Mouse (Mus musculus): ENCODE data around the gene Wee2. TPM values are rescaled to one million over a fixed set of nuclear protein-coding genes. Genes with fewer than 3 reads are reported as not detected.

The Wee2 gene
- polyA plus RNA-seq, 1 experiment from 2014 or later: 0.09 TPM

- Histone ChIP-seq H3K27ac (ENCODE audit: low read depth, low read length) (no peak overlapping the region), H3K4me2 (replicated peaks; ENCODE audit: low read depth, low read length) (no peak overlapping the region), H3K9me3 (ENCODE audit: control insufficient read depth, low read length) (no peaks in the 10 kb centered on the region), H3K9ac (ENCODE audit: low read depth, low read length) (no peak overlapping the region), H3K4me3 (ENCODE audit: low read length) (no peak overlapping the region), H3K27me3 (ENCODE audit: control insufficient read depth, insufficient read depth, low read length) (no peaks in the 10 kb centered on the region), H3K4me1 (ENCODE audit: control insufficient read depth, insufficient read depth, low read length) (no peaks in the 10 kb centered on the region), H3K36me3 (ENCODE audit: control insufficient read depth, insufficient read depth, low read length) (peaks cover 61% of the 10 kb centered on the region)
- ATAC-seq (ENCODE audit: low FRiP score, low TSS enrichment): no peak
- WGBS: 92% methylated on average over 5 of the region's 5 CpGs
These were observed 43.4 kb downstream of the Wee2 start for GRCm38 (mm10) chr6:40482318-40482717.

- Histone ChIP-seq H3K9ac (ENCODE audit: low read depth, low read length) (no peak within 1 kb of the TSS), H3K4me3 (ENCODE audit: low read length) (no peak within 1 kb of the TSS), H3K27me3 (ENCODE audit: control insufficient read depth, insufficient read depth, low read length) (no peaks in the 10 kb centered on the region), H3K27ac (ENCODE audit: low read depth, low read length) (no peak within 1 kb of the TSS), H3K9me3 (ENCODE audit: control insufficient read depth, low read length) (no peaks in the 10 kb centered on the region), H3K4me2 (replicated peaks; ENCODE audit: low read depth, low read length) (no peak within 1 kb of the TSS), H3K36me3 (ENCODE audit: control insufficient read depth, insufficient read depth, low read length) (peaks cover 3% of the 10 kb centered on the region; the same call in 1 of the 2 replicates), H3K4me1 (ENCODE audit: control insufficient read depth, insufficient read depth, low read length) (no peaks in the 10 kb centered on the region)
- ATAC-seq (ENCODE audit: low FRiP score, low TSS enrichment): no peak
These were observed 52.0 kb downstream of the Wee2 start, which contains the start of gene Tas2r137 for GRCm38 (mm10) chr6:40490933-40491332. Gene Tas2r137 (plus strand): TSS chr6:40491233.

GRCm38 (mm10) chr6:40493229-40493628 lies 54.3 kb downstream of the Wee2 start, which contains the start of gene Tas2r108:
Gene Tas2r108 (plus strand): TSS chr6:40493529.
- no peak within 1 kb of the TSS for H3K4me2 ChIP-seq (replicated peaks; ENCODE audit: low read depth, low read length)
- no peaks in the 10 kb centered on the region for H3K36me3 ChIP-seq (ENCODE audit: control insufficient read depth, insufficient read depth, low read length)
- H3K27me3 ChIP-seq (ENCODE audit: control insufficient read depth, insufficient read depth, low read length): no peaks in the 10 kb centered on the region
- H3K4me3 ChIP-seq (ENCODE audit: low read length): no peak within 1 kb of the TSS
- WGBS: 84% methylated on average over 3 of the region's 3 CpGs
- H3K4me1 ChIP-seq (ENCODE audit: control insufficient read depth, insufficient read depth, low read length): no peaks in the 10 kb centered on the region
- no peak within 1 kb of the TSS for H3K9ac ChIP-seq (ENCODE audit: low read depth, low read length)
- H3K9me3 ChIP-seq (ENCODE audit: control insufficient read depth, low read length): no peaks in the 10 kb centered on the region
- ATAC-seq (ENCODE audit: low FRiP score, low TSS enrichment): no peak
- no peak within 1 kb of the TSS for H3K27ac ChIP-seq (ENCODE audit: low read depth, low read length)

Other genes with a start within 250 kb of the Wee2 start
- gene Agk, start 113.9 kb upstream of the Wee2 start, polyA plus RNA-seq (2014; fragmentation: Nextera tagmentation; extraction: Ambion mirVana): 47.3 and 56.0 TPM in 2 replicates
- 14.0 and 17.7 TPM in 2 replicates for gene E330009J07Rik, start 3.0 kb upstream of the Wee2 start, polyA plus RNA-seq (2014; fragmentation: Nextera tagmentation; extraction: Ambion mirVana)
- 177 and 241 TPM in 2 replicates for gene Ssbp1, start 32.3 kb downstream of the Wee2 start, polyA plus RNA-seq (2014; fragmentation: Nextera tagmentation; extraction: Ambion mirVana)
- not detected in 2 replicates for gene Tas2r137, start 52.1 kb downstream of the Wee2 start, polyA plus RNA-seq (2014; fragmentation: Nextera tagmentation; extraction: Ambion mirVana)
- gene Tas2r108, start 54.4 kb downstream of the Wee2 start, polyA plus RNA-seq (2014; fragmentation: Nextera tagmentation; extraction: Ambion mirVana): not detected in 2 replicates
- gene Prss37, start 80.4 kb downstream of the Wee2 start, polyA plus RNA-seq (2014; fragmentation: Nextera tagmentation; extraction: Ambion mirVana): not detected in 2 replicates
- 0.07 TPM in 1 of 2 replicates, not detected in the other for gene Olfr461, start 116.0 kb downstream of the Wee2 start, polyA plus RNA-seq (2014; fragmentation: Nextera tagmentation; extraction: Ambion mirVana)
- not detected in 2 replicates for gene Olfr460, start 130.4 kb downstream of the Wee2 start, polyA plus RNA-seq (2014; fragmentation: Nextera tagmentation; extraction: Ambion mirVana)
- gene Clec5a, start 146.7 kb downstream of the Wee2 start, polyA plus RNA-seq (2014; fragmentation: Nextera tagmentation; extraction: Ambion mirVana): 0.34 and 0.43 TPM in 2 replicates
- gene Tas2r138, start 174.2 kb downstream of the Wee2 start, polyA plus RNA-seq (2014; fragmentation: Nextera tagmentation; extraction: Ambion mirVana): not detected in 2 replicates
- 0.40 and 1.4 TPM in 2 replicates for gene Mgam, start 189.7 kb downstream of the Wee2 start, polyA plus RNA-seq (2014; fragmentation: Nextera tagmentation; extraction: Ambion mirVana)